Mouse (Mus musculus): ENCODE data around the gene Nmt2.

GRCm38 (mm10) chr2:3355793-3356192 lies 71.8 kb downstream of the Nmt2 start:
- TF ChIP-seq POLR2A (IDR thresholded peaks at IDR 0.05; ENCODE audit: low read depth, low read length) (no peak), CTCF (IDR thresholded peaks at IDR 0.05; ENCODE audit: extremely low read depth, insufficient read depth, insufficient read length, insufficient replicate concordance) (no peak)

All from spleen, adult 2 months (tissue).